Mouse (Mus musculus) bone marrow macrophage, adult 2 months (primary cell): Measurements from ENCODE around the gene Foxl1.

Experiments used
- CTCF ChIP-seq: IDR thresholded peaks from 2 replicates; pipeline ENCODE4 v1.5.1; 2012; ENCODE audit warnings: low read depth, mild to moderate bottlenecking, low read length, moderate library complexity
- POLR2A ChIP-seq: IDR thresholded peaks from 2 replicates; pipeline ENCODE4 v1.6.1; 2012; ENCODE audit warnings: mild to moderate bottlenecking, low read depth, low read length, borderline replicate concordance

DNA sequence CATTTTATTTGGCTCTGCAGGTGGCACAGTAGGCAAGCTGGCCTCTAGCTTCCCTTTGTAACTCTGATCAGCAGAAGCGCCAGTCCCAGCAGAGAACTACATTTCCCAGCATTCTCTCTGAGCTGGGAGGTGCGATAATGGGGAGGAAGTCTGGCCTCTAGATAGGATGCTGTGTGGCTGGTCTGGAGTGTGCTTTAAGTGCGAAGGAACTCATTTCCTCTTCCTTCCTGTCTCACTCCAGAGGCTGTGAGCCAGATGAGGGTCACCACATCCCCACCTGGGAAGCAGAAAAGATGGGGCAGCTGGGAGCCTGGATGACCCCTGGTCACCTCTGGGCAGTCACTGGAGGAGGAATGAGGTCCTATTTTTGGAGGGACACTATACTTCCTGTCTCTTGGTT, 48.6 kb downstream of the Foxl1 start:
- no peak for TF ChIP-seq POLR2A
- no peak for TF ChIP-seq CTCF
